Mouse (Mus musculus) natural killer cell, adult 2 months (primary cell): ENCODE results near the gene Cts3.
"Not testable (repeated sequence)": the region's sequence is repeated elsewhere in the genome, so short reads cannot be mapped to it uniquely, and the experiment has no call there.

Source experiments
- DNase-seq, 2 experiments: peaks; one replicate each; pipeline ENCODE4 v3.0.0; 2022; ENCODE audit warnings: low spot score in 2 of 2

The Cts3 gene

GRCm38 (mm10) chr13:61570027-61570426 is at the start of gene Cts3:
Gene Cts3 (minus strand): TSS chr13:61570127.
- DNase-seq = no peak

- not testable (repeated sequence) for DNase-seq
These were observed 1.9 kb downstream of the Cts3 start, which contains the start of gene Gm49352 for GRCm38 (mm10) chr13:61568074-61568473. Gene Gm49352 (minus strand): TSS chr13:61568174.

DNA sequence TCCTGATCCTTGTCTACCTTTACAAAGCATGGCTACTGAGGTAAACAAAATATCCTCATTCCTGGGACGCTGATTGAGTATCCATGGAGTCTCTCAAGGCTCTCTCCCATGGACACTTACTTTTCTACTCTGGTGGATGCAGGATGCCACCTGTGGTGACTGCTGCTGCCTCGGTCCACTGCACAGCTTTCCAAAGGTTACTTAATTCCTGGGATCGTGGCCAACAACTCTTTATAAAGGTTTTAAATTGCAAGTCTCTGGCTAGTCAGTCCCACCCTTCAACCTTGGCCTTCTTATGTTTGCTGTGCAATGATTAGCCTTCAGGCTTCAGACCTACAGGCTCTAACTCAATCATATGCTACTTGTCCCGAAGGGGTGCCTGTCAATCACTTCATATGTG is 28.3 kb downstream of the Cts3 start, which contains the start of gene Ctsm:
TSS of gene Ctsm (minus strand) at position 209 of the 400 bp plus-strand sequence.
- no peak for DNase-seq
